Mouse (Mus musculus) midbrain, embryonic 10.5 days (tissue): ENCODE data around the gene Srms. TPM values are rescaled to one million over a fixed set of nuclear protein-coding genes. Genes with fewer than 3 reads are reported as not detected.
A peak's percentile ranks its signal among the peaks of the same experiment; 100 is the strongest.

Experiments used
- DNase-seq: peaks from one replicate; pipeline ENCODE4 v3.0.0-alpha.2; 2017; ENCODE audit warnings: low spot score
- H3K27ac ChIP-seq: fragments of 300-500 bp; sonication (generic); replicated peaks from 2 replicates; pipeline ENCODE4 v1.5.1; 2016; ENCODE audit warnings: mild to moderate bottlenecking
- H3K27me3 ChIP-seq: fragments of 300-500 bp; sonication (generic); 2 replicates; pipeline ENCODE4 v1.6.1; 2016; ENCODE audit warnings: low read depth, mild to moderate bottlenecking; ENCODE audit not compliant: poor library complexity, severe bottlenecking
- H3K36me3 ChIP-seq: fragments of 300-500 bp; sonication (generic); 2 replicates; pipeline ENCODE4 v1.6.1; 2016; ENCODE audit warnings: mild to moderate bottlenecking, moderate library complexity
- H3K4me1 ChIP-seq: fragments of 300-500 bp; sonication (generic); 2 replicates; pipeline ENCODE4 v1.6.1; 2016
- H3K4me3 ChIP-seq: fragments of 300-500 bp; sonication (generic); 2 replicates; pipeline ENCODE4 v1.5.1; 2016; ENCODE audit warnings: mild to moderate bottlenecking, moderate library complexity
- H3K9me3 ChIP-seq: fragments of 300-500 bp; sonication (generic); replicated peaks from 2 replicates; pipeline ENCODE4 v1.6.1; 2016; ENCODE audit warnings: mild to moderate bottlenecking
- WGBS: fragments of 180-500 bp; shearing (Covaris S2); methylation state at CpG from one replicate; pipeline ENCODE4 v1.1.7; 2016; 5-methylcytosine and 5-hydroxymethylcytosine counted together
- polyA plus RNA-seq: library from polyadenylated mRNA; unstranded; fragments of >200 nt; fragmentation: Nextera tagmentation; extraction: Ambion mirVana; gene quantifications from 2 replicates; pipeline ENCODE4 v1.2.1, GENCODE M21; 2016

The Srms gene
- polyA plus RNA-seq, 1 experiment from 2014 or later, result 0.20 TPM

- Histone ChIP-seq H3K9me3 (no peaks in the 10 kb centered on the region), H3K27me3 (no peaks in the 10 kb centered on the region), H3K27ac (peak within 1 kb of the TSS; percentile 98), H3K4me3 (peak within 1 kb of the TSS; percentile 75), H3K36me3 (peaks cover 18% of the 10 kb centered on the region), H3K4me1 (peaks cover 20% of the 10 kb centered on the region)
- DNase-seq, result peak; percentile 88
- under 1% methylated on average over 64 of the region's 64 CpGs for WGBS
Measured at GRCm38 (mm10) chr2:181187121-181188000, 25.6 kb downstream of the Srms start, which contains the start of gene Ppdpf. TSS of gene Ppdpf (plus strand) at chr2:181187247.

GRCm38 (mm10) chr2:181186635-181187034 is 26.4 kb downstream of the Srms start:
- Histone ChIP-seq H3K27ac (peak overlapping the region; percentile 98), H3K4me1 (peaks cover 20% of the 10 kb centered on the region), H3K4me3 (peak overlapping the region; percentile 75), H3K36me3 (peaks cover 18% of the 10 kb centered on the region), H3K27me3 (no peaks in the 10 kb centered on the region), H3K9me3 (no peaks in the 10 kb centered on the region)
- peak; percentile 89 for DNase-seq
- under 1% methylated on average over 14 of the region's 14 CpGs for WGBS

GRCm38 (mm10) chr2:181180898-181181297 is 32.1 kb downstream of the Srms start:
- H3K27ac ChIP-seq, result no peak overlapping the region
- no peak overlapping the region for H3K4me3 ChIP-seq
- 85% methylated on average over 6 of the region's 6 CpGs for WGBS
- no peak for DNase-seq
- no peaks in the 10 kb centered on the region for H3K27me3 ChIP-seq
- no peaks in the 10 kb centered on the region for H3K9me3 ChIP-seq
- no peaks in the 10 kb centered on the region for H3K36me3 ChIP-seq
- peaks cover 5% of the 10 kb centered on the region; the same call in 1 of the 2 replicates for H3K4me1 ChIP-seq

GRCm38 (mm10) chr2:181178471-181178870 is 34.5 kb downstream of the Srms start:
- H3K27me3 ChIP-seq, result no peaks in the 10 kb centered on the region
- no peak overlapping the region for H3K27ac ChIP-seq
- H3K4me3 ChIP-seq, result no peak overlapping the region
- H3K9me3 ChIP-seq, result no peaks in the 10 kb centered on the region
- no peaks in the 10 kb centered on the region for H3K36me3 ChIP-seq
- peaks cover 5% of the 10 kb centered on the region; the same call in 1 of the 2 replicates for H3K4me1 ChIP-seq
- DNase-seq, result no peak
- 87% methylated on average over 5 of the region's 5 CpGs for WGBS

GRCm38 (mm10) chr2:181178015-181178414 is 35.0 kb downstream of the Srms start:
- H3K27me3 ChIP-seq, result no peaks in the 10 kb centered on the region
- peaks cover 5% of the 10 kb centered on the region; the same call in 1 of the 2 replicates for H3K4me1 ChIP-seq
- H3K9me3 ChIP-seq, result no peaks in the 10 kb centered on the region
- 80% methylated on average over 3 of the region's 3 CpGs for WGBS
- H3K4me3 ChIP-seq, result no peak overlapping the region
- DNase-seq, result no peak
- no peak overlapping the region for H3K27ac ChIP-seq
- no peaks in the 10 kb centered on the region for H3K36me3 ChIP-seq

GRCm38 (mm10) chr2:181174646-181175045 is 38.3 kb downstream of the Srms start:
- Histone ChIP-seq H3K4me3 (no peak overlapping the region), H3K36me3 (no peaks in the 10 kb centered on the region), H3K27me3 (no peaks in the 10 kb centered on the region), H3K9me3 (peaks cover 2% of the 10 kb centered on the region; the same call in 1 of the 2 replicates), H3K27ac (no peak overlapping the region), H3K4me1 (peaks cover 3% of the 10 kb centered on the region; the same call in 1 of the 2 replicates)
- no peak for DNase-seq
- 87% methylated on average over 3 of the region's 3 CpGs for WGBS

GRCm38 (mm10) chr2:181166469-181166868 is 46.5 kb downstream of the Srms start:
- no peak for DNase-seq
- no peak overlapping the region for H3K4me3 ChIP-seq
- H3K27me3 ChIP-seq, result no peaks in the 10 kb centered on the region
- 91% methylated on average over 5 of the region's 5 CpGs for WGBS
- H3K36me3 ChIP-seq, result no peaks in the 10 kb centered on the region
- no peaks in the 10 kb centered on the region for H3K4me1 ChIP-seq
- no peak overlapping the region for H3K27ac ChIP-seq
- peaks cover 3% of the 10 kb centered on the region; the same call in 1 of the 2 replicates for H3K9me3 ChIP-seq

GRCm38 (mm10) chr2:181160821-181161220 is 52.2 kb downstream of the Srms start:
- no peak overlapping the region for H3K27ac ChIP-seq
- H3K4me3 ChIP-seq, result no peak overlapping the region
- 78% methylated on average over 4 of the region's 4 CpGs for WGBS
- no peak for DNase-seq
- no peaks in the 10 kb centered on the region for H3K36me3 ChIP-seq
- H3K9me3 ChIP-seq, result no peaks in the 10 kb centered on the region
- H3K4me1 ChIP-seq, result peaks cover 27% of the 10 kb centered on the region
- H3K27me3 ChIP-seq, result peaks cover 33% of the 10 kb centered on the region

- H3K9me3 ChIP-seq, result no peaks in the 10 kb centered on the region
- WGBS, result 0% methylated on average over 2 of the region's 2 CpGs
- H3K27me3 ChIP-seq, result peaks cover 44% of the 10 kb centered on the region
- DNase-seq, result peak; percentile 53
- H3K27ac ChIP-seq, result peak overlapping the region; percentile 15; the same call in 1 of the 2 replicates
- no peaks in the 10 kb centered on the region for H3K36me3 ChIP-seq
- H3K4me1 ChIP-seq, result peaks cover 30% of the 10 kb centered on the region
- H3K4me3 ChIP-seq, result no peak overlapping the region
Measured at GRCm38 (mm10) chr2:181159771-181160170, 53.2 kb downstream of the Srms start.

- no peaks in the 10 kb centered on the region for H3K9me3 ChIP-seq
- DNase-seq, result no peak
- peaks cover 30% of the 10 kb centered on the region for H3K4me1 ChIP-seq
- H3K27me3 ChIP-seq, result peaks cover 51% of the 10 kb centered on the region
- no peak overlapping the region for H3K4me3 ChIP-seq
- H3K36me3 ChIP-seq, result no peaks in the 10 kb centered on the region
- 0 out of 2 replicates have a peak overlapping the region, but pooled peaks have one; percentile 15 for H3K27ac ChIP-seq
- 62% methylated on average over 7 of the region's 7 CpGs for WGBS
Measured at GRCm38 (mm10) chr2:181159091-181159514, 53.9 kb downstream of the Srms start.

- no peak overlapping the region for H3K4me3 ChIP-seq
- H3K9me3 ChIP-seq, result no peaks in the 10 kb centered on the region
- 93% methylated on average over 2 of the region's 2 CpGs for WGBS
- no peak for DNase-seq
- H3K27me3 ChIP-seq, result peaks cover 51% of the 10 kb centered on the region
- no peak overlapping the region for H3K27ac ChIP-seq
- peaks cover 30% of the 10 kb centered on the region for H3K4me1 ChIP-seq
- H3K36me3 ChIP-seq, result no peaks in the 10 kb centered on the region
Measured at GRCm38 (mm10) chr2:181158471-181158870, 54.5 kb downstream of the Srms start.

GRCm38 (mm10) chr2:181157716-181158302 is 55.2 kb downstream of the Srms start:
- no peak for DNase-seq
- Histone ChIP-seq H3K9me3 (no peaks in the 10 kb centered on the region), H3K27ac (no peak overlapping the region), H3K4me3 (no peak overlapping the region), H3K4me1 (peaks cover 30% of the 10 kb centered on the region), H3K36me3 (no peaks in the 10 kb centered on the region), H3K27me3 (peaks cover 55% of the 10 kb centered on the region)
- 80% methylated on average over 6 of the region's 6 CpGs for WGBS

- Histone ChIP-seq H3K9me3 (no peaks in the 10 kb centered on the region), H3K27me3 (peaks cover 61% of the 10 kb centered on the region), H3K27ac (no peak overlapping the region), H3K4me3 (peak overlapping the region; percentile 55), H3K36me3 (no peaks in the 10 kb centered on the region), H3K4me1 (peaks cover 30% of the 10 kb centered on the region)
- no peak for DNase-seq
- WGBS, result 82% methylated on average over 4 of the region's 4 CpGs
Measured at GRCm38 (mm10) chr2:181157180-181157579, 55.8 kb downstream of the Srms start.
